In the genomic region with DNA sequence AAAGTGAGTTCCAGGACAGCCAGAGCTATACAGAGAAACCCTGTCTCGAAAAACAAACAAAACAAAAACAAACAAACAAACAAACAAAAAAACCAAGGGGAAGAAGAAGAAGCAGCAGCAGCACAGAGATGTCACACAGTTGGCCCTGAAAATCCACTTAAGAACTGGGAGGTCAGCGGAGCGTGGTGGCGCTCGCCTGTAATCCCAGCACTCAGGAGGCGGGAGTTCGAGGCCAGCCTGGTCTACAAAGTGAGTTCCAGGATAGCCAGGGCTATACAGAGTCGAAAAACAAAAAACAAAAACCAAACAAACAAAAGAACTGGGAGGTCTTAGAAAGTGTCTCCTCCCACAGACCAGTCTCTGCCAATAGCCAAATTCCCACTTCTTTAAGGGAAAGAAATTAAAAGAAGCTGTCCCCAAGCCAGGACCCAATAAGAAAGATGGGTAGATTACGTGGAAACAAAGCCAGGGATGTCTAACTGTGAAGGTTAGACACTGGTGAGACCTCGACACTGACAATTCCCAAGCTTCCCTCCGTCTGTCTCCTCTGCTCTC, we compare ENCODE assay signal across 8 mouse cellular contexts. TPM values are rescaled to one million over a fixed set of nuclear protein-coding genes. Genes with fewer than 3 reads are reported as not detected.
DNase-seq lines count a peak whose midpoint lies in the region; ATAC-seq and TF ChIP-seq lines count a peak whose summit lies in the region.

No protein-coding gene starts in this region.

- H3K27me3 ChIP-seq in cerebellum, adult 2 months (ENCODE audit: control insufficient read depth, insufficient read depth, low read length), result no peaks in the 10 kb centered on the region
- H3K27me3 ChIP-seq in thymus, adult 2 months (ENCODE audit: control insufficient read depth, insufficient read depth, low read length), result no peaks in the 10 kb centered on the region
- H3K27me3 ChIP-seq in liver, embryonic 12.5 days (replicated peaks), result no peaks in the 10 kb centered on the region

- DNase-seq in cerebellum, adult 2 months, result no peak
- DNase-seq in thymus, adult 2 months, result no peak
- no peak for DNase-seq in thymus, postnatal 14 days
- DNase-seq in B cell, adult 2 months, result no peak
- no peak for DNase-seq in adrenal gland, postnatal 25 days
- no peak for DNase-seq in cerebellum, adult 11 months

- no peak for TF ChIP-seq CTCF in cerebellum, adult 2 months (IDR thresholded peaks at IDR 0.05; ENCODE audit: borderline replicate concordance, insufficient read depth, low read depth, low read length)
- TF ChIP-seq CTCF in thymus, adult 2 months (IDR thresholded peaks at IDR 0.05; ENCODE audit: borderline replicate concordance, control insufficient read depth, extremely low read depth, insufficient read depth, low read length, poor library complexity), result no peak

- H3K4me2 ChIP-seq in liver, embryonic 12.5 days, result peak overlapping the region; percentile 94

- H3K9me3 ChIP-seq in liver, embryonic 12.5 days (replicated peaks), result no peaks in the 10 kb centered on the region

- no peak for TF ChIP-seq POLR2A in cerebellum, adult 2 months (IDR thresholded peaks at IDR 0.05; ENCODE audit: borderline replicate concordance, insufficient read depth, low read length)
- no peak for TF ChIP-seq POLR2A in thymus, adult 2 months (IDR thresholded peaks at IDR 0.05; ENCODE audit: control insufficient read depth, extremely low read depth, insufficient read depth, low read length, poor library complexity)

- H3K27ac ChIP-seq in cerebellum, adult 2 months (ENCODE audit: insufficient read depth, low read length), result no peak overlapping the region
- H3K27ac ChIP-seq in thymus, adult 2 months (ENCODE audit: control insufficient read depth, insufficient read depth, low read length), result no peak overlapping the region
- peak overlapping the region; percentile 54; the same call in 1 of the 2 replicates for H3K27ac ChIP-seq in liver, embryonic 12.5 days

- ATAC-seq in cerebellum, adult (ENCODE audit: insufficient number of reproducible peaks, low FRiP score, low TSS enrichment), result no peak
- no peak for ATAC-seq in liver, embryonic 12.5 days

- 64% methylated on average over 11 of the region's 11 CpGs for WGBS in cerebellum, adult 2 months
- WGBS in thymus, adult 2 months, result 82% methylated on average over 11 of the region's 11 CpGs
- 59% methylated on average over 11 of the region's 11 CpGs for WGBS in liver, embryonic 12.5 days (ENCODE audit: insufficient replicate concordance)

- no peaks in the 10 kb centered on the region; the same call in 1 of the 2 replicates for H3K4me1 ChIP-seq in cerebellum, adult 2 months (ENCODE audit: control insufficient read depth, insufficient read depth, low read length)
- H3K4me1 ChIP-seq in thymus, adult 2 months (replicated peaks; ENCODE audit: control insufficient read depth, insufficient read depth, low read length), result peaks cover 7% of the 10 kb centered on the region
- H3K4me1 ChIP-seq in liver, embryonic 12.5 days, result peaks cover 68% of the 10 kb centered on the region

- no peaks in the 10 kb centered on the region for H3K36me3 ChIP-seq in thymus, adult 2 months (ENCODE audit: control insufficient read depth, insufficient read depth, low read length)
- no peaks in the 10 kb centered on the region for H3K36me3 ChIP-seq in liver, embryonic 12.5 days

- peak overlapping the region; percentile 73 for H3K9ac ChIP-seq in liver, embryonic 12.5 days

- H3K4me3 ChIP-seq in cerebellum, adult 2 months (replicated peaks; ENCODE audit: insufficient read depth, low read depth, low read length), result peak overlapping the region; percentile 60
- H3K4me3 ChIP-seq in thymus, adult 2 months (ENCODE audit: control insufficient read depth, insufficient read depth, low read length), result peak overlapping the region; percentile 44
- peak overlapping the region; percentile 69 for H3K4me3 ChIP-seq in liver, embryonic 12.5 days

RNA-seq across cellular contexts. Expression of a gene that starts 0.7 kb away (rescaled TPM):
- 7.2 and 9.5 TPM in 2 replicates for polyA plus RNA-seq in cerebellum, adult 2 months (2012; rRNA removed)
- polyA plus RNA-seq in thymus, adult 2 months (2012; rRNA removed), result 0.62 and 2.2 TPM in 2 replicates
- 2.3 and 3.1 TPM in 2 replicates for polyA plus RNA-seq in liver, embryonic 12.5 days (2016; fragmentation: Nextera tagmentation; extraction: Ambion mirVana)
- total RNA-seq in adrenal gland, postnatal 25 days (2021), result 15.7 and 16.8 TPM in 2 replicates

RNA-seq across cellular contexts. Expression of a gene that starts 9.3 kb away (rescaled TPM):
- 19.3 and 21.8 TPM in 2 replicates for polyA plus RNA-seq in cerebellum, adult 2 months (2012; rRNA removed)
- polyA plus RNA-seq in thymus, adult 2 months (2012; rRNA removed), result 5.0 and 5.6 TPM in 2 replicates
- 6.8 and 7.4 TPM in 2 replicates for polyA plus RNA-seq in liver, embryonic 12.5 days (2016; fragmentation: Nextera tagmentation; extraction: Ambion mirVana)
- 28.6 and 30.2 TPM in 2 replicates for total RNA-seq in adrenal gland, postnatal 25 days (2021)

RNA-seq across cellular contexts. Expression of a gene that starts 46.7 kb away (rescaled TPM):
- 119 and 123 TPM in 2 replicates for polyA plus RNA-seq in cerebellum, adult 2 months (2012; rRNA removed)
- 29.4 and 34.0 TPM in 2 replicates for polyA plus RNA-seq in thymus, adult 2 months (2012; rRNA removed)
- polyA plus RNA-seq in liver, embryonic 12.5 days (2016; fragmentation: Nextera tagmentation; extraction: Ambion mirVana), result 22.8 and 24.2 TPM in 2 replicates
- 41.2 and 55.9 TPM in 2 replicates for total RNA-seq in adrenal gland, postnatal 25 days (2021)
